Mouse (Mus musculus) myocyte (in vitro differentiated cells): ENCODE measurements at regions not wholly inside any gene's neighbourhood (a gene's known extent, or its start where the extent isn't known, plus 50 kb on each side); places are given as distances from the start of the nearest gene placed in this dataset.

Experiments
- H3K27me3 ChIP-seq: one replicate; pipeline ENCODE4 v1.6.1; 2011; ENCODE audit not compliant: control insufficient read depth, insufficient read depth, insufficient read length
- H3K36me3 ChIP-seq: one replicate; pipeline ENCODE4 v1.6.1; 2011; ENCODE audit not compliant: control insufficient read depth, insufficient read depth
- H3K4me2 ChIP-seq: one replicate; pipeline ENCODE4 v1.6.1; 2011; ENCODE audit warnings: low read depth, control low read depth
- H3K4me3 ChIP-seq: one replicate; pipeline ENCODE4 v1.5.1; 2011; ENCODE audit warnings: mild to moderate bottlenecking, control low read depth, moderate library complexity
- H3K79me2 ChIP-seq: one replicate; pipeline ENCODE4 v1.6.1; 2011; ENCODE audit not compliant: control insufficient read depth, insufficient read depth
- H3ac ChIP-seq: one replicate; pipeline ENCODE4 v1.6.1; 2011; ENCODE audit not compliant: control insufficient read depth, insufficient read length
- CEBPB ChIP-seq: IDR thresholded peaks from 2 replicates; pipeline ENCODE4 v1.6.1; 2011; ENCODE audit warnings: mild to moderate bottlenecking, moderate library complexity; ENCODE audit not compliant: poor library complexity, insufficient read depth, severe bottlenecking
- E2F4 ChIP-seq: IDR thresholded peaks from one replicate; pipeline ENCODE4 v1.6.1; 2011; ENCODE audit warnings: mild to moderate bottlenecking, control low read depth, moderate library complexity; ENCODE audit not compliant: insufficient read depth
- MAX ChIP-seq: IDR thresholded peaks from one replicate; pipeline ENCODE4 v1.6.1; 2011; ENCODE audit warnings: low read depth, mild to moderate bottlenecking, control low read depth
- MYOD1 ChIP-seq, 3 experiments: IDR thresholded peaks; one replicate each; pipeline ENCODE4 v1.6.1; 2011; ENCODE audit warnings: control low read depth in 2 of 3, low read depth in 2 of 3, mild to moderate bottlenecking in 2 of 3, moderate library complexity in 1 of 3; ENCODE audit not compliant: insufficient read length in 2 of 3, control insufficient read depth in 1 of 3
- MYOG ChIP-seq, 3 experiments: IDR thresholded peaks; one replicate each; pipeline ENCODE4 v1.6.1; 2011; ENCODE audit warnings: control low read depth in 2 of 3, low read depth in 2 of 3, mild to moderate bottlenecking in 2 of 3; ENCODE audit not compliant: insufficient read length in 2 of 3, control insufficient read depth in 1 of 3, insufficient read depth in 1 of 3
- POLR2A ChIP-seq: IDR thresholded peaks from one replicate; pipeline ENCODE4 v1.6.1; 2011; ENCODE audit warnings: low read depth, mild to moderate bottlenecking, control low read depth, moderate library complexity; ENCODE audit not compliant: insufficient read length
- POLR2AphosphoS2 ChIP-seq: IDR thresholded peaks from one replicate; pipeline ENCODE4 v1.6.1; 2011; ENCODE audit warnings: low read depth, control low read depth; ENCODE audit not compliant: insufficient read length
- REST ChIP-seq: IDR thresholded peaks from one replicate; pipeline ENCODE4 v1.6.1; 2011; ENCODE audit warnings: mild to moderate bottlenecking, control low read depth, moderate library complexity; ENCODE audit not compliant: insufficient read depth, insufficient read length
- SRF ChIP-seq: IDR thresholded peaks from one replicate; pipeline ENCODE4 v1.6.1; 2011; ENCODE audit warnings: low read depth; ENCODE audit not compliant: control insufficient read depth, insufficient read length
- TCF12 ChIP-seq: IDR thresholded peaks from one replicate; pipeline ENCODE4 v1.6.1; 2011; ENCODE audit warnings: mild to moderate bottlenecking, control low read depth; ENCODE audit not compliant: poor library complexity, insufficient read depth, severe bottlenecking
- TCF3 ChIP-seq: IDR thresholded peaks from one replicate; pipeline ENCODE4 v1.6.1; 2011; ENCODE audit warnings: low read depth, control low read depth; ENCODE audit not compliant: insufficient read length
- USF1 ChIP-seq: IDR thresholded peaks from one replicate; pipeline ENCODE4 v1.6.1; 2011; ENCODE audit warnings: low read depth, mild to moderate bottlenecking, control low read depth, moderate library complexity

DNA sequence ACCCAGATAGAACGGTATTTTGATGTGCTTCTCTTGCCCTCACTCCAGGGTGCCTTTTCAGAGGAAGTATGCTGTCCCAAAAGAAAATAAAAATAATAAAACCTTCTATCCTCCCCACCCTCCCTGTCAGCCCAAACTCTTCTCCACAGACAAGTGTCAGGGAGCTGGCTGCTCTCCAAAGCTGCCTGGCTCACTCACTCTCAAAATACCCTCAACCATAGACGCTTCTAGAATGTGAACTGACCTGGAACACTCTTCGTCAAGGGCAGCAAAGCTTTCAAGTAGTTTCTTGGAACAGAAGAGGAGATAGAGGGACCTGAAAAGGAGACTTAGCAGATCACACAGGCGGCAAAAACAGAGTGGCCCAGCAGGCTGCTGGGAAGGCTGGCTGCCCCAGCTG is 291.4 kb upstream of the Zmiz1 start:
- Histone ChIP-seq H3K36me3 (no peaks in the 10 kb centered on the region), H3K27me3 (no peaks in the 10 kb centered on the region), H3ac (no peak overlapping the region), H3K79me2 (no peaks in the 10 kb centered on the region), H3K4me3 (no peak overlapping the region), H3K4me2 (no peak overlapping the region)
- TF ChIP-seq MAX (no peak), REST (no peak), TCF3 (no peak), TCF12 (no peak), MYOD1 (IDR thresholded peaks at IDR 0.05; ENCODE audit: control insufficient read depth in 1 of 3, insufficient read length in 2 of 3, low read depth in 2 of 3) (no peak), POLR2A (no peak), CEBPB (no peak), E2F4 (no peak), USF1 (no peak), POLR2AphosphoS2 (no peak), MYOG (IDR thresholded peaks at IDR 0.05; ENCODE audit: control insufficient read depth in 1 of 3, insufficient read depth in 1 of 3, insufficient read length in 2 of 3, low read depth in 2 of 3) (no peak), SRF (no peak)

DNA sequence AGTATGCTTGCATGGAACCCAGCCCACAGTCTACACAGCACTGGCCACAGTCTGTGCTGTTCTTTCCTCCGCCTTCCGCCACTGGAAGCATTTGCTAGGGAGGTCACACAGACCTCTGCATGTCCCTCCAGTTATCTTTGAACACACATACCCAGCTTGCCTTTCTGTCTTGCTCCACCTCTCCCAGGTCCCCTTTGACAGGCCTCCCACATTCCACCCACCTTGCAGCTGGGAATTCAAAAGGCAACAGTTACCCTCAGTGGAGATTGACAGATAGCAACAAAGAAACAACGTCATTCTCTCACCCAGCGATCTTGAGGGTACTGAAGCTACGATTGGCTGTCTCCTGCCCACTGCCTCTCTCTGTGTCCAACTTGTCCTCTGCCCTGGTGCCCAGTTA is 290.7 kb upstream of the Zmiz1 start:
- Histone ChIP-seq H3K36me3 (no peaks in the 10 kb centered on the region), H3K79me2 (no peaks in the 10 kb centered on the region), H3K27me3 (no peaks in the 10 kb centered on the region), H3K4me2 (no peak overlapping the region), H3ac (no peak overlapping the region), H3K4me3 (no peak overlapping the region)
- TF ChIP-seq MAX (no peak), TCF12 (no peak), REST (no peak), POLR2AphosphoS2 (no peak), POLR2A (no peak), MYOD1 (IDR thresholded peaks at IDR 0.05; ENCODE audit: control insufficient read depth in 1 of 3, insufficient read length in 2 of 3, low read depth in 2 of 3) (no peak), MYOG (IDR thresholded peaks at IDR 0.05; ENCODE audit: control insufficient read depth in 1 of 3, insufficient read depth in 1 of 3, insufficient read length in 2 of 3, low read depth in 2 of 3) (no peak), CEBPB (no peak), TCF3 (no peak), USF1 (no peak), E2F4 (no peak), SRF (no peak)

DNA sequence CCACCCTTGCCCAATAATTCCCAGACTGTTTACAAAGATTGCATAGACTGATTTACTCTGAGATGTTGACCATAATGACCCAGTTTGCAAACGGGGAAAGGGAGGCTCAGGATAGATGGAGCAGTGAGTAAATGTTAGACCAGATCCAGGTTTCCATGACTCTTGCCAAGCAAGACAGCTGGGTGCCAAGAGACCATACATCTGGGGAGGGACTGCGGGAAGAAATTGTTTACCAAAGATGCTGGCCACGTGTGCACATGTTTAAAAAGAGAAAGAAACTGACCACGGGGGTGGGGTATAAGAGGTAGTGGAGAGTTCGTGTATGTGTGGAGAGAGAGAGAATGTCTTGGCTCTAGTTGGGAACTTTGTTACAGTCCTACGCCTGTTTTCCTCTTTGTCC is 285.7 kb upstream of the Zmiz1 start:
- no peak overlapping the region for H3K4me2 ChIP-seq
- H3K4me3 ChIP-seq, result no peak overlapping the region
- H3K36me3 ChIP-seq, result no peaks in the 10 kb centered on the region
- no peak overlapping the region for H3ac ChIP-seq
- no peaks in the 10 kb centered on the region for H3K79me2 ChIP-seq
- H3K27me3 ChIP-seq, result no peaks in the 10 kb centered on the region
- TF ChIP-seq SRF, result no peak
- peak; percentile 21 for TF ChIP-seq USF1

DNA sequence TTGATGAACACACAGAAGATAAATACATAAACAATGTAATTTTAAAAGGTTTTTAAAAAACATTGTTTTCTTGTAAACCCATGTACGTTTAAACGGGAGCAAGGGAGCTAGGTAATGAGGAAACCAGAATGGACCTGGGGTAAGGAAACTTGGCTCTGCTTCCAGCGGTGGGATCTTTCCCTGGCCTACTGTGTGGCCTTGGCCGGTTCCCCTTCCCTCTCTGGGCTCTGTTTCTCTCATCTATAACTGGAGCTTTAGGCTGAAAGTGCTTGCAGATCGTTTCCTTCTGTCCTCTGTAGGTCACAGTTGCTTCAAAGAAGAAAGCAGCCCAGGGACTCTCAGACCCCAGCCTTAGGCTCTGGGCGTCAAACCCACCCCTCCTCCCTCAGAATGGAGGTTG is 285.1 kb upstream of the Zmiz1 start:
- H3K36me3 ChIP-seq, result no peaks in the 10 kb centered on the region
- no peaks in the 10 kb centered on the region for H3K27me3 ChIP-seq
- H3K79me2 ChIP-seq, result no peaks in the 10 kb centered on the region
- H3K4me2 ChIP-seq, result no peak overlapping the region
- no peak for TF ChIP-seq USF1
- TF ChIP-seq POLR2AphosphoS2, result no peak
- no peak for TF ChIP-seq CEBPB
- no peak for TF ChIP-seq TCF12
- TF ChIP-seq TCF3, result no peak
- TF ChIP-seq POLR2A, result no peak
- TF ChIP-seq MYOG (IDR thresholded peaks at IDR 0.05; ENCODE audit: control insufficient read depth in 1 of 3, insufficient read depth in 1 of 3, insufficient read length in 2 of 3, low read depth in 2 of 3), result no peak
- TF ChIP-seq REST, result no peak
- TF ChIP-seq MYOD1 (IDR thresholded peaks at IDR 0.05; ENCODE audit: control insufficient read depth in 1 of 3, insufficient read length in 2 of 3, low read depth in 2 of 3), result no peak
- no peak overlapping the region for H3ac ChIP-seq
- no peak overlapping the region for H3K4me3 ChIP-seq

DNA sequence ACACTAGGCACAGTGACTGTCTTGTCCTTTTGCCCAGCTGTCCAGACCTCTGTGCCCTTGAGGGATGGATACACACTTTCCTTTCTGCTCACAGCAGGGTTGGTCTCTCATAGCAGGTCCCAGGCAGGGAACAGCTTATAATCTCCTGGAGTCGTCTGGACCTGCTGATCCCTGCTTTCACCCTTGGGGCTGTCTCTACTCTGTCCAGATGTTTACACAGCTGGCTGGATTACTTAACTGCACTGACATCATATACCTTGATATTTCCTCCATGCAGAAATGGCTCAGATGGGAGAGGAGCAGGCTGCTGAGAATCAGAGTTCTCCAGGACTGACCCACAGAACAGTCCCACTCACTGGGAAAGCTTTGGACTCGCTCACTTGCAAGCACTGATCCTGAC is 284.6 kb upstream of the Zmiz1 start:
- Histone ChIP-seq H3K4me2 (no peak overlapping the region), H3K36me3 (no peaks in the 10 kb centered on the region), H3ac (no peak overlapping the region), H3K79me2 (no peaks in the 10 kb centered on the region), H3K4me3 (no peak overlapping the region), H3K27me3 (no peaks in the 10 kb centered on the region)
- TF ChIP-seq POLR2A, result no peak
- TF ChIP-seq TCF12, result no peak
- no peak for TF ChIP-seq E2F4
- no peak for TF ChIP-seq MYOD1 (IDR thresholded peaks at IDR 0.05; ENCODE audit: control insufficient read depth in 1 of 3, insufficient read length in 2 of 3, low read depth in 2 of 3)
- no peak for TF ChIP-seq POLR2AphosphoS2
- no peak for TF ChIP-seq REST
- TF ChIP-seq CEBPB, result no peak; the same call in 1 of the 2 replicates
- no peak for TF ChIP-seq TCF3
- no peak for TF ChIP-seq SRF
- TF ChIP-seq USF1, result no peak
- no peak for TF ChIP-seq MAX
- TF ChIP-seq MYOG (IDR thresholded peaks at IDR 0.05; ENCODE audit: control insufficient read depth in 1 of 3, insufficient read depth in 1 of 3, insufficient read length in 2 of 3, low read depth in 2 of 3), result no peak
